Mouse (Mus musculus): ENCODE results near the gene Ptov1. TPM values are rescaled to one million over a fixed set of nuclear protein-coding genes. Genes with fewer than 3 reads are reported as not detected.

Ptov1 gene
- 100 to 1,000 TPM; 239 to 266 TPM for total RNA-seq (2021)
- long read RNA-seq, experiment 1, transcript Ptov1-201 (12 exons, 1,883 nt): major isoform, 133 of 454 reads
- long read RNA-seq, experiment 1, partial matches to known transcripts: 55 of 454 reads
- long read RNA-seq, experiment 1, other reads (novel, unspliced or antisense): 265 of 454 reads
- long read RNA-seq, experiment 2, transcript Ptov1-201 (12 exons, 1,883 nt): major isoform, 68 of 262 reads
- long read RNA-seq, experiment 2, partial matches to known transcripts: 37 of 262 reads
- long read RNA-seq, experiment 2, other reads (novel, unspliced or antisense): 156 of 262 reads

DNA sequence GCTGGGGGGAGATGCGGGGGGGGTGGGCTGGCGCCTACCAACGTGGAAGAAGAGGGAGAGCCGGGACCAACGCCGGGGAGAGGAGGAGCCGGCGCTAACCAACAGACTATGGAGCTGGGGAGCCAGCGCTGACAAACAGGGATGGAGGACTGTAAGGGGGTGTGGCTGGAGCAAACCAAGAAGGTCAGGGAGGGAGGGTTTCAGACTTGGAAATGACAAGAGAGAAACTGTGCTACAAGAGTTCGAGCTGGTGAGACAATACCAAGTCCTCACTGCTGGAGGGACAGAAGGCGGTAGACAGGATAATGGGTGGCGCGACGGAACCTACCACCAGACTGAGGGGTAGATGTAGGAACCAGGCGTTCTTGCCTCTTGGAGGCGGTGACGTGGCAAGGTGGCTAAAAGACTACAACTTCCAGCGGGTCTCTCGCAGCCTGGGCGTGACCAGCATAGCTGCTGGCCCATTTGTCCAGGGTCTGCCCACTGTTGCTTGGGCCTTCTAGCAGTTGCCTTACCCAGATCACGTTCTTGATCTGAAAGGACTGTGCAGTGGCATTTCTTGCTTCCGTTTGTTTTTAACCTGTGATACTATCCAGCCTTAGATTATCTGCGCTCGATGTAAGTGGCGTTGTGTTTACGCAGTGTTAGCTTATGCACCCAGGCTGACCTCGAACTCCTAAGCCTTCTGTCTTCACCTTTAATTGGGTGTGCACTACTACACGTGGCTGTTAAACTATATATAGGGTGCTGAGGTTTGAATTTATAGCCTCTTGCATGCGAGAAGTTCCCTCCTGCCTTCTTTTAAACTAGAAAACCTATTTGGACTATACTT lies at the start of gene Ptov1:
Ptov1 (minus strand) TSS at position 92 of the 832 bp plus-strand sequence.
- DNase-seq: peak; percentile 92

DNA sequence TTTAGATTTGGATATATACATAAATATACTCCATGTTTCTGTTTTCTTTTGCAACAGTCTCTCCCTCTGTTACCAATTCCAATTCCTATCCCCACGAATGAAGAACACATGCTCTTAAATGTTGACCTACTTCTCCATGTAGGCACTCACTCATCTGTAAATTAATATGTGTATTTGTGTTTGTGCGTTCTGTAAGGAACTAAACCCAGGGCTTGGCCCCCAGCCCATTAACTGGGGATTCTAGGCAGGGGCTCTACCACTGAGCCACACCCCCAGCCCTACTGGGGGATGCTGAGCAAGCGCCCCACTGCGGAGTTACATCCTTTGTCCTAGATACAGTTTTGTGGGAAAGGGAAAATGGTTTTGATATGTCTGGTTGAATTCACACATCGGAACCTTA lies 49.5 kb upstream of the Ptov1 start:
- DNase-seq: no peak

DNA sequence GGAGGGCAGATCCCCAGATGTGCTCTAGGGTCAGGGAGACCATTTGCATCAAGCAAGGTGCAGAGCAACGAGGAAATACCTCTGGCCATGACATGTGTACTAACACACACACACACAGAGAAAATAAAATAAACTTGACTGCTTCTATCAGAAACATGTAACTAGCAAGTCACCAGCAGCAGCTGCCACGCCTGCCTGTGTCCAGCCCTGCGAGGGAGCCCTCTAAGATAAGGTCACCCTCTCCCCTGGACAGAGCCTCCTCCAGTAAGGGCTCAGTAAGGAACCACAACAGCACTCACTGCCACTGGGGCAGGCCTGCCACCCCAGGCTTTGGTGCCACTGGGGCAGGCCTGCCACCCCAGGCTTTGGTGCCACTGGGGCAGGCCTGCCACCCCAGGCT lies 48.6 kb upstream of the Ptov1 start:
- no peak for DNase-seq

DNA sequence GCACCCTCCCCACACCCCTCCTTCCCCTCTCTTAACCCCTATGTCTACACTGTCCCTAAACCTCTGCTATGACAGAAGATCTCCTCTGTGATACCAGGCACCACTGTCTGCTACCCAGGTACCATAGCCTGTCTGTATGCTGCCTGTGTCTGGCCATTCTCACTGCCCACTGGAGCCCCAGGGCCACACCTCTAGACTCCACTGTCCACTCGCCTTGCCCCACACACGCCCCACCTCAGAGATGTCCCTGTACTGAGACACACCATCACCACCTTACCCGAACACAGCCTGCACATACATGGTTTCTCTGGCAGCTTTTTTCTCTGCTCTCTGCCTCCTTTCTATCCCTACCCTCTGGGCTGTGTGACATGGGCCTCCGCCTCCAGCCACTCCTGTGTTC lies 47.3 kb upstream of the Ptov1 start:
- no peak for DNase-seq

DNA sequence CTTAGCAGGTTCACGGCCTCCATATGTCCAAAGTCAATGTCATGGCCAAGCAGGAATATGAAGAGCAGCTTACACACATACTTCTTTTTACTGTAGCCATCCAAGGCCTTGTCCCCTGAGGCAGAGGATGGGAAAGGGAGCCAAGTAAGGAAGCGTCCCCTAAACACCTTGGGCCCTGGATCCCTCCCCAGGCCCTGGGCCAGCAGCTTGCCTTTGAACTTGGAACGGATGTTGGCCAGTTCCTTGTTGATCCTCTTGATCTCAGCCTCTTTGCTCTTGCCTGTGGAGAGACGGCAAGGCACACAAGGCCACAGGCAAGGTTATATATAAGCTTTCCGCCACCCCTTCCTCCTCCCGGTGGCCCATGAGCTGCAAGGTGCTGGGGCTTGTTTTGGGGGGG lies 46.6 kb upstream of the Ptov1 start:
- peak; percentile 55 for DNase-seq

DNA sequence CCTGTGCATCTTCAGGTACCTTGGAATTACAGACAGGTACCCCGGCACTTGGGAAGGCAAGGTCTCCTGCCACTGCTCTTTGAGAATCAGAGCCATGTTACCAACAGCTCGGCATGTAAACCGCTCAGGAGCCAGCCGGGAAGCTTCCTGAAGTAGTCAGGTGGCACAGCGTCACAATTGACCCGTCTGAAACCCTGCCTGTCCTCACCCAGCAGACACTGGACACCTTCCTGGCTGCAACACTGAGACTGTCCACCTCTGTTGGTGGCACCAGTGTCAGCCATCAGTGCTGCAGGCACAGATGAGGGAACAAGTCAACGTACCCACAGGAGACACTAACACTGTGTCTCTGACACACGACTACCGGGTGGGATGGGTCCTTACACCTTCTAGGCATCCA lies 45.7 kb upstream of the Ptov1 start:
- DNase-seq: no peak

DNA sequence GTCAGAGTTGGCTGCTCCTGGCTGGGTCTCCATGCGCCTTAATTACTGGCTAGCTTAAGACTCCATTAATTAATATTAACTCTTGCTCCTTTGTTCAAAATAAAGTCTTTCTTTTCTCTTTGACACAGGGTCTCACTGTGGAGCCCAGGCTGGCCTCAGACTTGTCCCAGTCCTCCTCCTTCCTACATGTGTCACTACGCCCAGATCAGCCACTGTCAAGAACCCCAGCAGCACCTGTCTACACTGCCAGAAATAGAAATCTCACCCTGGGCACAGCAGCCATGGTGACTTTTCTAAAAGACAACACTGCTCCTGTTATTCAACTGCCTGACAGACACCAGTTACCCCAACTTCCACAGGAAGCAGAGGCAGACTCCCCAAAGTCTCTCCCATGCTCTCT lies 44.8 kb upstream of the Ptov1 start:
- no peak for DNase-seq

DNA sequence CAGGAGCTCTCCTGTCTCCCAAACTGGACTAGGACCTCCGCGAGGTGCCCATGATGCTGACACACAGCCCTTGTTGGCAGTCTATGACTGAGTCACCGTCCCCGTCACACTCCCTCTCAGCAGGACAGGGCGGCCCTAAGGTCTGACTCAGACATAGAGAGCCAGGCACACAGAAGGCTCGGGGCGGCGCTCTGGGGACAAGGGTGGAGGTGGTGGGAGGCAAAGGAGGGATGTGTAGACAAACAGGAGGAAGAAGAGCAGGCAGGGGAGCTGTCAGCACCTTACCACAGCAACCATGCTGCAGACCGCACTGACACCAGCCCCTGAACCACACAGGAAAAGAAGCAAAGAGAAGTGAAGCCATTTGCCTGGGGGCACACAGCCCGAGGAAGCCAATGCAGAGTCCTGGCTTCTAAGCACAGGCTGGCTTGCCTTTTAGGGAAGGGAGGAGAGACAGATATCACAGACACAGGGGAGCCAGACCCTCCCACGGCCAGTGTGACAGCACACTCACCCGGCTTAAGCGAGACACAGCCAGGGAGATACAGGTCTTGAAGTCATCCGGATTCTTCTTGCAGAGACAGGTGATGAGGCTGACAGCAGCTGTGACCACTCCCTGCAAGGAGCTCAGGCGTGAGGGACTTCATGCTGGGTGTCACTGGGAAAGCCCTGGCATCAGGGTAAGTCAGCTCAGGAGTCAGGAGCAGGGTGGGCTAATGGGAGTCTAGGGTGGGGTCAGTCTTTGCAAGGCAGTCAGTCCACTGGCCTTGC lies 39.3 kb upstream of the Ptov1 start:
- DNase-seq: peak; percentile 77

DNA sequence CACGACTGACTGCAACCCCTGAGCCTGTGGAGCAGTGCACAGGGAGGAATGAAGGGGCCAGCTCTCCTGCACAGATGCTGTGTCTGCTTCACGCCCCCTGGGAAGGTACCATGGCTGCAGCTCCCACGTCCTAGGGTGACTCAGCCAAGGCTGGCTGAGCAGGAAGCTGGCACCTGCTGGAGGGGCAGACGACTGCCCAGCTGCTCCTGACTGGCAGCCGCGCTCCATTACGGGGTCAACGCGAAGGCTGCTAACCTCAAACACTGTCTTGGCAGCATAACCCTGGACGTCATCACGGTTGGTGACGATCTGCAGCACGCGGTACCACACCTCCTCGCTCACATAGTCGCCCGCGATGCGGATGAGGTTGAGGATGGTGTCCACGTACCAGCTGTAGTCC lies 35.8 kb upstream of the Ptov1 start:
- DNase-seq: no peak

DNA sequence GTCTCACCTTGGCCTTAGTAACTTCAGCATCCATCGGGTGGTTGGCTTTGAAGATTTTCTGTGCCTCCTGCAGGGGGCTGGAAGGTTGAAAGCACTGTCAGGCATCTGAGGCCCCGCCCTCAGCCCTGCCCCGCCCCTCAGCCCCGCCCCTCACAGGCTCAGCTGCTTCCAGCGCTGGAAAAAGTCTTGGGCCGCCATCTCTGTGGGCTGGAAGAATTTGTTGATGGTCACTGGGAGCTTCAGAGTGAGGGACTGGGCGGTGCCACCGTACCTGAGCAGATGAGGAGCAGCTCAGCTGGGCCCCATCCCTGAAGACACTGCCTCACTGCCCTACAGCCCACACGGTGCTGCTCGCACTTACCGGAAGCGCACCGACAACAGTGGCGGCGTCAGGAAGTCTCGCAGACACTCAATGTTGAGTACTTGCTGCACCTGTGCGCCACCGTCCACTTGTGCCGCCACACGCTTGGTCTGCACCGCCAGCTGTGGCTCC lies 31.7 kb upstream of the Ptov1 start:
- peak; percentile 65 for DNase-seq

DNA sequence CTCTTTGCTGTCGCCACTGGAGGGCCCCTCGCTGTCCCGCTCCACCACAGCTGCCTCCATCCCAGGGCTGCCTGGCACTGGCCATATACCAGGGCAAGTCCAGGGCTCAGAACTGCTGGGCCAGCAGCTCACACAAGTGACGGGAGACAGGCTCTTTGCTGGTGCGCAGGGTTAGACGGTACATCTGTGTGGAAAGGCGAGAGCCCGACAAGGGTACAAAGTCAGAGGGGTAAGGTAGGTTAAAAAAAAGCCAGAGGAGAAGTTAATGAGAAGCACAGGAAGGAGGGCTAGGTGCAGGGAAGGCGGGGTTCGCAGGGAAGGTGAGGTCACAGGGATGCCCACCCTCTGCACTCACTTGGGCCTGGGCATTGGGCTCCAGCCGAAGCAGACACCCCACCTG lies 31.0 kb upstream of the Ptov1 start:
- DNase-seq: no peak

DNA sequence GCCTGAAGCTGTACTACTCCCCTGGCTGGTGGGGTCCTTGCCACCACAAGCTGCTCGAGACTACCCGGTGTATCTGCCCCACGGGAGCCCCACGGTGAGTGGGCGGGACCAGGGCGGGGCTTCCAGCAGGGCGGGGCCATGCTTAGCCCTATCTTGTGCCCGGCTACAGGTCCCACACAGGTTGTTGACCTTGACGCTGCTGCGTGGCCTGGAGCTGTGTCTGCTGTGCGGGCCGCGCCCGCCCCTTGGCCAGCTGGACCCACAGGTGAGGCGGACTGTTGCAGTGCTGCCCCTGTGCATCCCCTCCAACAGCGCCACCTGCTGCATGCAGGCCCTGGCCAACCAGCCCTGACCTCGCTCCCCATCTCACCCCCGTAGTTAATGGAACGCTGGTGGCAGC lies 29.0 kb upstream of the Ptov1 start:
- peak; percentile 69 for DNase-seq

DNA sequence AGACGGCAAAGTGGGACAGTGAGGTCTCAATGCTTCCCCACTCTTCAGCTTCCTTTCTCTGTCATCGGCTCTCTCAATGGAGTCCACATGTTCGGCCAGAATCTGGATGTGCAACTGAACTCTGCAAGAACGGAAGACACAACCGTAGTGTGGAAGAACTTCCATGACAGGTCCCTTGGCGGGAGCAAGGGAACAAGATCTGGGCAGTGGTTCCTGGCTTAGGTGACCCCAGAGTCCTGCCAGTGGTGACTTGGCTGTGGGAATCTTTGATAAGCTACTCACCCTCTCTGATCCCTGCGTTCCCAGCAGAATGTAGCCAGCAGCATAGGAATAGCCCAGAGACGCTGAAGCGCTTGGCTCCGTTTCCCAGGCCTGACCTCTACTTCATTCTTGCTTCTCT lies 26.9 kb upstream of the Ptov1 start:
- no peak for DNase-seq

DNA sequence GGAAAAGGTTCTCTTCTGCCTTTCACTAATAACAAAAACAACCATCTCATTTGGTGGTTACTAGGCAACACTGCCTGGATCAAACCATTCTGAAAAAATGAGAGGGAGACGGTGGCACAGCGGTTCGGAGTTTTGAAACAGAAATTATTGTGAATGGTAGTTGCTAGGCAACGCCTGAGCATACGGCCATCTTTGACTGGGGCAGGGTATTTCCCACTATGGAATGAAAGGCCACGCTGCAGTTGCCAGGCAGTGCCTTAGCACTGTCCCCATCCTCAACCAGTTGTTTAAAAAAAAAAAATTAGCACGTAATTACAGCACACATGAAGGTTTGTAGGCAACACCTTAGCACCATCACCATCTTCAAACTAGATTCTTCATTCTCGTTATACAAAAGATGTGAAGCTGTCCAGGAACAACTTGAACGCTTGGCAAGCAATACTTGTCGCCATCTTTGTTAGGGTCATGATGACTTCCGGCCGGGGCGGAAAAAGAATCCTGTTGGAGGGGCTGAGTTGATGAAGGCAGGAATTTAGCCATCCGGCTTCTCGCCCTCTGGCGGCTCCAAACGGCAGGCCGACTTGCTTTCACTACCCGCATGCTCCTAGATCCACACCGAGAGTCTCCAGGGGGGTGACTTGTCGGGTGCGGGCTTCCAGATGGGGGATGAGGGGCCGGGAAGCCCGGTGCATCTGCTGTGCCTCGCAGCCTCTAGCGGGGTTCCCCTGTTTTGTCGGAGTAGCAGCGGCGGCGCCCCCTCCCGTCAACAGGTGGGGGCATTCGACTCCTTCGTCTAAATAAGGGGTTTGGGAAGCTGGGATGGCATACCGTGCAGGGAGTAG lies 26.2 kb upstream of the Ptov1 start, which contains the start of gene Fuz:
Fuz (plus strand) TSS at position 487 of the 842 bp plus-strand sequence.
- DNase-seq: peak; percentile 91

DNA sequence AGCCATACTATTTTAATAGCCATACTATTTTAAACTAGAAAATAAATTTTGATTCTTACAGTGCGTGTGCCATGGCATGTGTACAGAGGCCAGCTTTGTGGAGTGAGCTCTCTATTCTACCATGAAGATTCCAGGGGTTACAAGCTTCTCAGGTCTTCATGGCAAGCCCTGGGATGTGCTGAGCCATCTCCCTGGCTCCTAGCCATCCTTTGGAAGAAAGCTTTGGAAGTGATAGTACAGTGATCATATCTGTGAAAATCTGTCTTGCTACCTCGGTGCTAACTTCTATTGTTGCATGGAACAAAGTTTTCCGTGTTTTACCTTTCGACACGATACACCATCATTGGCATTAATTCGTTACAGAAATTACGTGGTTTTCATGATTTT lies 25.6 kb upstream of the Ptov1 start:
- DNase-seq: no peak

DNA sequence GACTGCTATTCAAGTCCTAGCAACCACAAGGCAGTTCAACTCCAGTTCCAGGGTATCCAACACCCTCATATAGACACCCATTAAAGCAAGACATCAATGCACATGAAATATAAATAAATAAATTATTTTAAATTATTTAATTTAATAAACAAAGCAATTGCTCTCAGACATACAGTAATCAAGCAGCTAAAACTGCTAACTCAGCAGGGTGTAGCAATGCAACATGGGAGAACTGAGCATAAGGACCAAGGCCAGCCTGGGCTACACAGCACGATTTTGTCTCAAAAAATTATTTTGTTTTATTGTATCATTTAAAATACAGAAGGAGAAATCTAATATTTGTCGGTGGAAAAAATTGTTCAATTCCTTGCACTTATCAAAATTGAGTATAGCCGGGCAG lies 24.6 kb upstream of the Ptov1 start:
- DNase-seq: no peak

DNA sequence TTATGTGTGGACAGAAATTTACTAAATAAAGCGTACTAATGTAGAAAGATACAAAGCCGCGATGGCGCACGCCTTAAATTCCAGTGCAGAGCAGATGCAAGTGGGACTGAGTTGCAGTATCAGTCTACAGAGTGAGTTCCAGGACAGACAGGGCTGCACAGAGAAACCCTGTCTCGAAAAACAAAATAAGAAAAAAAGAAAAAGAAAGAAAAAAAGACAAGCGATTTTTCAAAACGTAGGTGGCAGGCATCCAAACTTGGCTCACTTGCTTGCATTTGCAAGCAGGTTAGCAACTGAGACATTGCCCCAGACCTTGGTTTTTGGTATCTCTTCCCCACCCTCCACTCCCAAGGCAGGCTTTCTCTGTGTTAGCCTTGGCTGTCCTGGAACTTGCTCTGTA lies 23.6 kb upstream of the Ptov1 start:
- no peak for DNase-seq

DNA sequence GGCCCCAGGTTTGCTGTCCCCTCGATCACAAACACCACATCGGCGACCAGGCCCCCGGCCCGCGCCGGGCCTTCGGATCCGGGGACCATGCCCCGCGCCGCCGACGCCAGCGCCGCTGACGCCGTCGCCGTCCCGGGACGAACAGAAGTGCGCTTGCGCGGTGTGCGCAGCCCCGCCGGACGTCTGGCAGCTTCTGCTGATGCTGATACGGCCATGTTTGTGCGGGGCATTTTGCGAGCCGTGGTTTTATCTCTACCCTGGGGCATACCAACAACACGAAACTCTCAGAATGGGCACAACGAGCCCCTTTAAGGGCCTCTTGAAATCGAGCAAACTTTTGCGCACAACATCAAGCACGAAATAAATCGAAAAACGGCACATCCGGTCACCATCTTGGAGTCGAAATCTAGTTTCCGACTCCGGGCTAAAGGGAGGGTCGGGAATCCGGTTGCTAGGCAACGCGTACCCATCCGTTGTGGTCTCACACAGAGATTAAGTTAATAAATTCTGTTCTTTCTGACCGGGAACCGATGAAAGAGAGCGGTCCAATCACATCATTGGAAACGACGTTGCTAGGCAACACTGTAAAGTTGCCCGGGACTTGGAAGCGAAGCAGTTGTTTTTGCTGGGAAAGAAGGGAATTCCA lies 22.8 kb upstream of the Ptov1 start, which contains the start of gene Med25:
Med25 (minus strand) TSS at position 437 of the 646 bp plus-strand sequence.
- peak; percentile 90 for DNase-seq

DNA sequence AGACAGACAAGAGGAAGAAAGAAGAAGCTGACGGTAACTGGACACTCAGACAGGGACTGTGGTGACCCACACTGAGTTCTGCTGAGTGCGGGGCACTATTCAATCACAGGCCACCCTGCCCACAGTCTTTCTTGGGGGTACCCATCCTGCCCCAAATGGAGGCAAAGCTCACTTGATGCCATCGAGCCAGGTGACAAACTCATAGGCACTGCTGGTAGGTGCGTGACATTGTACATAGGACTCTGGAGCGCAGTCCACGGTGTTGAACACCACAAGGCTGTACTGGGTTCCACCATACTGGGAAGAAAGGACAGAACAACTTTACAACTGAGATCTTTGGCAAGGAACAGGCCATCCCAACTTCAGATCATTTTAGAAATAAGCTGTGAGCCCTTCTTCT lies 22.0 kb upstream of the Ptov1 start:
- no peak for DNase-seq

DNA sequence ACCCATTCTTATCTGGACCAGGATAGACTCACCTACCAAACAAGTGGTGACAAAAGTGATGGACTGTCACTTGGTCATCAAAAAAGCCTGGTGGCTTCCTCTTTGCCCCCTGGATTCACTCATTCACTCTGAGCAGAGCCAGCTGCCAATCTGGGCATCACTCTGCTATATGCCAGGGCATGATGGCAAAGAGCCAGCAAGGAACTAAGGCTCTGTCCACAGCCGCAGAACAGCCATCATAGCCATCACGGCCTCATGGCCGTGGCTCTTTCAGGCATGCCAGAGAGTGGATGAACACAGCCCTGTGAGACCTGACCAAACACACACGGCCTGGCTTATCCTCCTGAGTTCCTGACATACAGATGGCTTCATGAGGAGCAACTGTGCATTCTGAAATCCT lies 21.1 kb upstream of the Ptov1 start:
- no peak for DNase-seq

DNA sequence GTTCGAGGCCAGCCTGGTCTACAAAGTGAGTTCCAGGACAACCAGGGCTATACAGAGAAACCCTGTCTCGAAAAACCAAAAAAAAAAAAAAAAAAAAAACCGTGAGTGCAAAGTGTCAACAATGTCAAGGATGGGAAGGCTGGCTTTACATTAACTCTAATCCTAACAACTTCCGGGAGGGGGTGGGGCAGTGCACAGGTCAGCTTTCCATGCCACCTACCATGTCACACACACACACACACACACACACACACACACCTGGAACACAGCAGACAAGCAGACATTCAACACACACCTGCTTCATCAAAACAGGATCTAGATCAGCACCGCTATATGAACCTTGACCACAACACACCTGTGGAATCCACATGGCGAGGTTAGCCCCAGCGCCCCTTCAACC lies 20.6 kb upstream of the Ptov1 start:
- DNase-seq: no peak
